Mouse (Mus musculus) liver, adult 2 months (tissue): ENCODE data around the gene Krtap9-5. TPM values are rescaled to one million over a fixed set of nuclear protein-coding genes. Genes with fewer than 3 reads are reported as not detected.

ENCODE experiments used
- DNase-seq: peaks from one replicate; pipeline ENCODE4 v3.0.0-alpha.2; 2011; ENCODE audit warnings: low read depth, low spot score; ENCODE audit errors: extremely low read depth
- H3K27ac ChIP-seq: fragments of 200-500 bp; replicated peaks from 2 replicates; pipeline ENCODE4 v1.5.1; 2012; ENCODE audit warnings: low read depth, mild to moderate bottlenecking, control low read depth, inconsistent platforms, low read length; ENCODE audit not compliant: insufficient read depth
- H3K27me3 ChIP-seq: fragments of 200-500 bp; 2 replicates; pipeline ENCODE4 v1.6.1; 2012; ENCODE audit warnings: mild to moderate bottlenecking, moderate library complexity, low read length, inconsistent platforms; ENCODE audit not compliant: control insufficient read depth, insufficient read depth
- H3K36me3 ChIP-seq: fragments of 200-500 bp; 2 replicates; pipeline ENCODE4 v1.6.1; 2012; ENCODE audit warnings: low read length, inconsistent platforms; ENCODE audit not compliant: control insufficient read depth, insufficient read depth
- H3K4me1 ChIP-seq: fragments of 200-500 bp; 2 replicates; pipeline ENCODE4 v1.6.1; 2011; ENCODE audit warnings: low read length; ENCODE audit not compliant: control insufficient read depth, insufficient read depth
- H3K4me3 ChIP-seq: fragments of 200-500 bp; 2 replicates; pipeline ENCODE4 v1.5.1; 2011; ENCODE audit warnings: low read depth, mild to moderate bottlenecking, control low read depth, low read length, moderate library complexity; ENCODE audit not compliant: insufficient read depth
- H3K79me2 ChIP-seq: fragments of 200-500 bp; 2 replicates; pipeline ENCODE4 v1.6.1; 2012; ENCODE audit warnings: inconsistent platforms, mild to moderate bottlenecking, low read length, moderate library complexity; ENCODE audit not compliant: control insufficient read depth, insufficient read depth
- H3K9ac ChIP-seq: fragments of 200-500 bp; 2 replicates; pipeline ENCODE4 v1.6.1; 2012; ENCODE audit warnings: low read depth, mild to moderate bottlenecking, control low read depth, inconsistent platforms, low read length
- CTCF ChIP-seq: fragments of 200-500 bp; IDR thresholded peaks from 2 replicates; pipeline ENCODE4 v1.5.1; 2011; ENCODE audit warnings: low read depth, low read length, control low read depth
- POLR2A ChIP-seq: fragments of 200-500 bp; IDR thresholded peaks from 2 replicates; pipeline ENCODE4 v1.6.1; 2011; ENCODE audit warnings: low read length, control low read depth; ENCODE audit not compliant: insufficient read depth; ENCODE audit errors: extremely low read depth
- WGBS: fragments of 180-500 bp; shearing (Covaris S2); methylation state at CpG from one replicate; pipeline ENCODE4 v1.1.7; 2018; 5-methylcytosine and 5-hydroxymethylcytosine counted together
- polyA plus RNA-seq: library from polyadenylated mRNA; depleted of rRNA; stranded (reverse); fragments of >200 nt; gene quantifications from 2 replicates; pipeline ENCODE4 v1.2.3, GENCODE M21; 2012; rRNA removed
- total RNA-seq: library from RNA; depleted of rRNA; stranded (reverse); fragments of >200 nt; gene quantifications from 2 replicates; pipeline ENCODE4 v1.2.3, GENCODE M21; 2014; rRNA removed

The Krtap9-5 gene
- total RNA-seq (not detected in 2 replicates), polyA plus RNA-seq (not detected in 2 replicates)

DNA sequence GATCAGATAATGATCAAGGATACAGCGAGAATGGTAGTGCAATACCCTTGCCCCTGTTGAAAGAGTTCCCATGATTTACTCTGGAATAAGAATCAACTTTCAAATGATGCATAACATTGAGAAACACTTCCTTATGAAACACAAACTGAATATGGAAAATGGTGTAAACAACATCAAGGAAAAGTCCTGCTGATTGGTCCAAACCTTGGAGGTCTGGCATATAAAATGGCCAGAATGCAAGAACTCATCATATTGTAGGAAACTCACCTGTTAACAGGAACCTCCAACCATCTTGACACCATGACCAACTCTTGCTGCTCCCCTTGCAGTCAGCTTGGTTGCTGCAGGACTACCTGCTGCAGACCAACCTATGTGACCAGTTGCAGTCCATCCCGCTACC is at the start of gene Krtap9-5:
Gene Krtap9-5 (plus strand): TSS at position 301 of the 400 bp plus-strand sequence.
- DNase-seq: no peak

DNA sequence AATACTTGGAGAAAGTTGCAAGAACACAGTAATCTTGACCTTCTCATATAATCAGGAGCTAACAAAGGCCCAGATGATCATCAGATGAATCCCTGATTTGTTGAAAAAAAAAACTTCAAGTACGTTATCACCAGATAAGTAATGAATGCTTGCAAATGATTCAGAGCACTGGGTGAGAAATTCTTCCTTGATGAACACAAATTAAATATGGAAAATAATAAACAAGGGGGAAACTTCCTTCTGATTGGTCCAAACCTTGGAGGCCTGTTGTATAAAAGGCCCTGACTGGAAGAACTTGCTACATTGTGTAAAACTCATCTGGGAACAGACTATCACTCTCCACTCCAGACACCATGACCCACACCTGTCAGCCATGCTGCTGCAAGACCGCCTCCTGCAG is 40.7 kb upstream of the Krtap9-5 start, which contains the start of gene Krtap31-1:
Gene Krtap31-1 (plus strand): TSS at position 301 of the 400 bp plus-strand sequence.
- 77% methylated on average over 2 of the region's 2 CpGs for whole genome bisulfite sequencing
- no peak within 1 kb of the TSS for H3K4me3 ChIP-seq
- no peak within 1 kb of the TSS for H3K27ac ChIP-seq
- no peak within 1 kb of the TSS for H3K9ac ChIP-seq
- no peak for TF ChIP-seq POLR2A
- TF ChIP-seq CTCF: no peak
- H3K36me3 ChIP-seq: no peaks in the 10 kb centered on the region
- H3K4me1 ChIP-seq: no peaks in the 10 kb centered on the region
- no peak for DNase-seq
- no peaks in the 10 kb centered on the region for H3K79me2 ChIP-seq
- H3K27me3 ChIP-seq: no peaks in the 10 kb centered on the region

More for the DNA sequence above, at the start of gene Krtap9-5:
- H3K27ac ChIP-seq: no peak within 1 kb of the TSS
- H3K79me2 ChIP-seq: no peaks in the 10 kb centered on the region
- 89% methylated on average over 2 of the region's 2 CpGs for WGBS
- no peak within 1 kb of the TSS for H3K9ac ChIP-seq
- no peak within 1 kb of the TSS for H3K4me3 ChIP-seq
- TF ChIP-seq CTCF: no peak
- no peak for TF ChIP-seq POLR2A
- H3K27me3 ChIP-seq: no peaks in the 10 kb centered on the region
- no peaks in the 10 kb centered on the region for H3K36me3 ChIP-seq
- no peaks in the 10 kb centered on the region for H3K4me1 ChIP-seq

DNA sequence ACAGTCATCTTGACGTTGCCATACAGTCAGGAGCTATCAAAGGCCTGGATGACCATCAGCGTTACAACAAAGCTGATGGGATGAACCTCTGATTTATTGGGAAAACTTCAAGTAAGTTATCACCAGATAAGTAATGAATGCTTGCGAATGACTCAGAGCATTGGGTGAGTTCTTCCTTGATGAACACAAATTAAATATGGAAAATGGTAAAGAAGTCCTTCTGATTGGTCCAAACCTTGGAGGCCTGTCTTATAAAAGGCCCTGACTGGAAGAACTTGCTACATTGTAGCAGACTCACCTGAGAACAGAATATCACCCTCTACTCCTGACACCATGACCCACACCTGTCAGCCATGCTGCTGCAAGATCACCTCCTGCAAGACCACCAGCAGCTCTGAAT is 33.8 kb upstream of the Krtap9-5 start, which contains the start of gene Gm11565:
Gene Gm11565 (plus strand): TSS at position 301 of the 400 bp plus-strand sequence.
- Histone ChIP-seq H3K36me3 (no peaks in the 10 kb centered on the region), H3K27me3 (peaks cover 4% of the 10 kb centered on the region; the same call in 1 of the 2 replicates), H3K27ac (no peak within 1 kb of the TSS), H3K4me3 (no peak within 1 kb of the TSS), H3K9ac (no peak within 1 kb of the TSS), H3K79me2 (no peaks in the 10 kb centered on the region), H3K4me1 (no peaks in the 10 kb centered on the region)
- no peak for DNase-seq
- no peak for TF ChIP-seq POLR2A
- no peak for TF ChIP-seq CTCF
- WGBS: 79% methylated on average over 3 of the region's 3 CpGs

DNA sequence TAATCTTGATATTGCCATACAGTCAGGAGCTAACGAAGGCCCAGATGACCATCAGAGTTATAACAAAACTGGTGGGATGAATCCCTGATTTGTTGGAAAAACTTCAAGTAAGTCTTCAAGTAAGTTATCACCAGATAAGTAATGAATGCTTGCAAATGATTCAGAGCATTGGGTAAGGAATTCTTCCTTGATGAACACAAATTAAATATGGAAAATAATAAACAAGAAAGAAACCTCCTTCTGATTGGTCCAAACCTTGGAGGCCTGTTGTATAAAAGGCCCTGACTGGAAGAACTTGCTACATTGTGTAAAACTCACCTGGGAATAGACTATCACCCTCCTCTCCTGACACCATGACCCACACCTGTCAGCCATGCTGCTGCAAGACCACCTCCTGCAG is 12.3 kb upstream of the Krtap9-5 start, which contains the start of gene Krtap31-2:
Gene Krtap31-2 (plus strand): TSS at position 301 of the 400 bp plus-strand sequence.
- Histone ChIP-seq H3K9ac (no peak within 1 kb of the TSS), H3K36me3 (no peaks in the 10 kb centered on the region), H3K4me1 (no peaks in the 10 kb centered on the region), H3K27me3 (no peaks in the 10 kb centered on the region), H3K27ac (no peak within 1 kb of the TSS), H3K79me2 (no peaks in the 10 kb centered on the region), H3K4me3 (no peak within 1 kb of the TSS)
- no peak for DNase-seq
- TF ChIP-seq CTCF (no peak), POLR2A (no peak)
- WGBS: 73% methylated on average over 1 of the region's 1 CpGs

DNA sequence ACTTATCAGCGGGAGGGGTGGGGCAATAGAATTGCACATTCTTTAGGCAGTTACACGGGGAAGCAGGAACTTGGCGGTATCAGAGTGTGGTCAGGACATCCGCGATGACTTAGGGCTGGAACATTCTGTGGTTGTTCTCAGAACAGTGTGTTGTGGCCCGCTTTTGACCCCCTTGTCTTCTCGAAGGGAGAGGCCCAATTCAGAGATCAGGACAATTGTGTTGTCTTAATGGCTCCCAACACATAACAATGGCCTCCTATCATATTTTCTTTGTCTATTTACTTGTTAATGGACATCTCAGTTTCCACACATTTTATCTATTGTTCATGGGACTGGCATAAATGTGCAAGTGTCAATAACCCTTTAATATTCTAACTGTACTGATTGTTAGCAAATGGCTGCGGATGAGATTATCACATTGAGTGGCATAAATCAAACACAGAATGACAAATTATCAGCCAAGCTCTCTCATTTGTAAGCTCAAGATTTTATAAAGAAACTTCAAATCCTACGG is 10.5 kb upstream of the Krtap9-5 start:
- H3K27me3 ChIP-seq: no peaks in the 10 kb centered on the region
- H3K4me1 ChIP-seq: no peaks in the 10 kb centered on the region
- no peak overlapping the region for H3K9ac ChIP-seq
- no peak for DNase-seq
- H3K79me2 ChIP-seq: no peaks in the 10 kb centered on the region
- TF ChIP-seq CTCF: no peak
- TF ChIP-seq POLR2A: no peak
- WGBS: 81% methylated on average over 9 of the region's 9 CpGs
- no peak overlapping the region for H3K27ac ChIP-seq
- no peaks in the 10 kb centered on the region for H3K36me3 ChIP-seq
- no peak overlapping the region for H3K4me3 ChIP-seq

DNA sequence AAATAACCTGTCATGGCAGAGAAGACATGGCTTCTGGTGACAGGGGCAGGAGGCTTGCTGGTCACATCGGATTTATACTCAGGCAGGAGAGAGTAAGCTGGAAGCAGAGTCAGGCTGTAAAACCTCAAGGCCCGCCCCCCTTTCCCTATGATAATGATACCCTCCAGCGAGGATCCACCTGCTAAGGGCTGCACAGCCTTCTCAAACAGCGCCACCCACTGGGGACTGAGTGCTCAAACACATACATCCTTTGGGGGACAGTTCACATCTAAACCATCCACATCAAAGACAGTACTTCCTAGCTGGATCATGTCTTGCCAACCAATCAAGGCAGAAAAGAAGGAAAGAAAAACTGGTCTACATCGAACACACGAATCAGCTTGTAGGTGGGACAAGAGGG is 15.9 kb downstream of the Krtap9-5 start:
- H3K27ac ChIP-seq: no peak overlapping the region
- H3K79me2 ChIP-seq: no peaks in the 10 kb centered on the region
- 56% methylated on average over 6 of the region's 6 CpGs for WGBS
- no peak overlapping the region for H3K9ac ChIP-seq
- H3K36me3 ChIP-seq: no peaks in the 10 kb centered on the region
- no peak for DNase-seq
- H3K4me3 ChIP-seq: no peak overlapping the region
- TF ChIP-seq POLR2A (no peak), CTCF (no peak)
- H3K4me1 ChIP-seq: no peaks in the 10 kb centered on the region
- H3K27me3 ChIP-seq: no peaks in the 10 kb centered on the region; the same call in 1 of the 2 replicates
